Mouse (Mus musculus) cerebellum, postnatal 25 days (tissue): ENCODE measurements around the gene AA792892.
"Not testable (repeated sequence)": the region's sequence is repeated elsewhere in the genome, so short reads cannot be mapped to it uniquely, and the experiment has no call there.

Experiments
- DNase-seq, 2 experiments: peaks; one replicate each; pipeline ENCODE4 v3.0.0; 2021; ENCODE audit warnings: mixed read lengths in 2 of 2

The AA792892 gene

GRCm38 (mm10) chr5:94339449-94339848 lies at the start of gene AA792892:
AA792892 (plus strand) TSS chr5:94339749.
- DNase-seq: not testable (repeated sequence)

DNA sequence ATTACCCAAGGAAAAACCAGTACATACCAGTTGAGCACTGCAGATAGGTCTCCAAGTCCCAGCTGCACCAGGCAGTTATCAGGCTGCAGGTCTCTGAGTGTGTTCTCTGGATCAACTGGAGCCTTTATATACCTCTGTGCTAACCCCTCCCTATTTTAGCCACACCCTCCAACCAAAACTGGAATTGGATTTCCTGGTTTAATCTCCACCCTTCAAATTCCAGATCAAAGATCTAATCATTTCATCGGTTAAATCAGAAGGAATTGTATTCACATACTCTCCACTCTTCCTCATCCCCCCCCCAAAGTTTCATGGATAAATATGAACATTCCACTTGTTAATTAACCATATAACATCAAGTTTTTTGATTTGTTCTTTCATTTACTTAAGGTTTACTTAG lies 32.9 kb upstream of the AA792892 start, which contains the start of gene A430089I19Rik:
A430089I19Rik (minus strand) TSS at position 101 of the 400 bp plus-strand sequence.
- DNase-seq: not testable (repeated sequence)

GRCm38 (mm10) chr5:94314135-94314534 lies 25.4 kb upstream of the AA792892 start, which contains the start of gene Gm6502:
Gm6502 (plus strand) TSS chr5:94314435.
- not testable (repeated sequence) for DNase-seq
